Mouse (Mus musculus) lung, embryonic 14.5 days (tissue): ENCODE results near the gene Rnf185. TPM values are rescaled to one million over a fixed set of nuclear protein-coding genes. Genes with fewer than 3 reads are reported as not detected.

Source experiments
- ATAC-seq: fragments of 200-750 bp; cut with Nextera tagmentation; 2 replicates; pipeline ENCODE4 v1.8.0; 2017; ENCODE audit warnings: mild to moderate bottlenecking, moderate TSS enrichment, moderate library complexity; ENCODE audit not compliant: insufficient read depth
- DNase-seq: peaks from one replicate; pipeline ENCODE4 v3.0.0-alpha.2; 2015
- H3K27ac ChIP-seq: fragments of 300-500 bp; sonication (generic); 2 replicates; pipeline ENCODE4 v1.5.1; 2014; ENCODE audit warnings: low read depth, mild to moderate bottlenecking, moderate library complexity
- H3K27me3 ChIP-seq: fragments of 300-500 bp; sonication (generic); 2 replicates; pipeline ENCODE4 v1.6.1; 2014; ENCODE audit warnings: low read length, control low read depth; ENCODE audit not compliant: insufficient read depth
- H3K36me3 ChIP-seq: fragments of 300-500 bp; sonication (generic); 2 replicates; pipeline ENCODE4 v1.6.1; 2014; ENCODE audit warnings: control low read depth; ENCODE audit not compliant: insufficient read depth
- H3K4me1 ChIP-seq: fragments of 300-500 bp; sonication (generic); 2 replicates; pipeline ENCODE4 v1.6.1; 2014; ENCODE audit warnings: antibody characterized with exemption, control low read depth; ENCODE audit not compliant: insufficient read depth
- H3K4me2 ChIP-seq: fragments of 300-500 bp; sonication (generic); 2 replicates; pipeline ENCODE4 v1.6.1; 2014; ENCODE audit warnings: mild to moderate bottlenecking
- H3K4me3 ChIP-seq: fragments of 300-500 bp; sonication (generic); 2 replicates; pipeline ENCODE4 v1.5.1; 2014; ENCODE audit warnings: low read depth, low read length
- H3K9ac ChIP-seq: fragments of 300-500 bp; sonication (generic); 2 replicates; pipeline ENCODE4 v1.6.1; 2014
- H3K9me3 ChIP-seq: fragments of 300-500 bp; sonication (generic); 2 replicates; pipeline ENCODE4 v1.6.1; 2016; ENCODE audit warnings: low read depth, low read length, control low read depth
- CTCF ChIP-seq: IDR thresholded peaks from 2 replicates; pipeline ENCODE4 v1.5.1; 2016; ENCODE audit warnings: antibody characterized with exemption, low read depth
- WGBS: fragments of 180-500 bp; shearing (Covaris S2); extraction: QIAGEN DNeasy Blood & Tissue Kit; methylation state at CpG from one replicate; pipeline ENCODE4 v1.1.7; 2014; 5-methylcytosine and 5-hydroxymethylcytosine counted together
- polyA plus RNA-seq: library from polyadenylated mRNA; unstranded; fragments of >200 nt; fragmentation: Nextera tagmentation; extraction: Ambion mirVana; gene quantifications from 2 replicates; pipeline ENCODE4 v1.2.1, GENCODE M21; 2014

The Rnf185 gene
- polyA plus RNA-seq, 1 experiment from 2014 or later = 37.9 TPM

DNA sequence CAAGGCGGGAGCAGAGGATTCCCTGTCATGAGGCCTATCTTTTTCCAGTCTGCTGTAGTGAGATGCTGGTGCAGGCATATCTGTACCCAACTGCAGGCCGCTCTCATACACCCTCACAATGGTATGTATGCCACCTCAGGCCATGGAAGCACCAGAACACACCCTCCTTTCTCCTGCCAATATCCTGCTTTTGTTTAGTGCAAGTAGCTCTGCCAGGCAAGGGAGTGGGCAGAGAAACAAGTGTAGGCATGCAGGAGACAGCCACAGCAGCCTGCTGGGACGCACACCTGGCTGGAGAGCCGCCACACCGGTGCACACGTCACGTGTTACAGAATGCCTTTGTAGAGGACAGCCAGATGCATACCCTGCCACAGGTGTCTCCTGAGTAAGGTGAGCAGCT lies 85.8 kb downstream of the Rnf185 start:
- no peak overlapping the region for H3K9ac ChIP-seq
- no peaks in the 10 kb centered on the region for H3K36me3 ChIP-seq
- ATAC-seq (no peak), DNase-seq (no peak)
- H3K27ac ChIP-seq = no peak overlapping the region
- TF ChIP-seq CTCF = no peak
- H3K4me1 ChIP-seq = no peaks in the 10 kb centered on the region; the same call in 1 of the 2 replicates
- H3K9me3 ChIP-seq = 0 out of 2 replicates have a peak, but pooled peaks cover 3% of the 10 kb centered on the region
- H3K27me3 ChIP-seq = no peaks in the 10 kb centered on the region
- no peak overlapping the region for H3K4me2 ChIP-seq
- H3K4me3 ChIP-seq = no peak overlapping the region
- WGBS = 89% methylated on average over 7 of the region's 7 CpGs

Other genes with a start within 250 kb of the Rnf185 start
- gene Eif4enif1, start 250.0 kb downstream of the Rnf185 start, polyA plus RNA-seq = 58.1 and 59.8 TPM in 2 replicates
- 237 and 245 TPM in 2 replicates for gene Drg1, start 185.9 kb downstream of the Rnf185 start, polyA plus RNA-seq
- gene Patz1, start 163.5 kb downstream of the Rnf185 start, polyA plus RNA-seq = 60.7 and 61.3 TPM in 2 replicates
- gene Pik3ip1, start 122.0 kb downstream of the Rnf185 start, polyA plus RNA-seq = 6.4 and 8.5 TPM in 2 replicates
- 45.3 and 49.1 TPM in 2 replicates for gene Limk2, start 43.2 kb downstream of the Rnf185 start, polyA plus RNA-seq
- gene Pla2g3, start 35.9 kb upstream of the Rnf185 start, polyA plus RNA-seq = 0.46 and 0.47 TPM in 2 replicates
- 1.2 and 1.5 TPM in 2 replicates for gene Inpp5j, start 52.5 kb upstream of the Rnf185 start, polyA plus RNA-seq
- 100 and 110 TPM in 2 replicates for gene Selenom, start 62.3 kb upstream of the Rnf185 start, polyA plus RNA-seq
- 103 and 108 TPM in 2 replicates for gene Smtn, start 88.2 kb upstream of the Rnf185 start, polyA plus RNA-seq
- 25.7 and 27.1 TPM in 2 replicates for gene Morc2a, start 196.8 kb upstream of the Rnf185 start, polyA plus RNA-seq